Mouse (Mus musculus): Measurements from ENCODE around the gene Phactr1. TPM values are rescaled to one million over a fixed set of nuclear protein-coding genes. Genes with fewer than 3 reads are reported as not detected.

Gene Phactr1
- polyA plus RNA-seq, 1 experiment from 2014 or later = 58.4 TPM

DNA sequence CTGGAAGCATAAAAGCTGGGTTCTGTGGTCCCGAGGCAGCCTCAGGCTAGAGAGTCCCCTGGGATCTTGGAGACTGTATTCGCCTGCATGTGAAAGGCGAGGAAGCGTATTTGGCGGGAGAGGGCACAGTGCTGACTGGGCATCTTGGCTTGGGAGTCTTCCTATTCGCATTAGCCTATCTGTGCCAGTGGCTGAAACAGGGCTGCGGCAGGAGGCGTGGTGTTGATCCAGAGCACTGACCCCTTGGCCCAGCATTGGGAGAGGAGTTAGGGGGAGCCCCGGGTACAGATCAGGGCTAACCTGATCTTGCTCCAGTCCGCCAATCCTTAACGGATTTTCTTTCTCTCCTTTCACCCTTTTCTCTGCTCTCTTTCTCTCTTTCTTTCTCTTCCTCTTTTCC, 28.7 kb downstream of the Phactr1 start:
- Histone ChIP-seq H3K36me3 (ENCODE audit: control insufficient read depth, insufficient read depth, low read length) (no peaks in the 10 kb centered on the region), H3K4me3 (ENCODE audit: low read depth, low read length) (peak overlapping the region; percentile 75), H3K4me2 (ENCODE audit: low read depth, low read length) (peak overlapping the region; percentile 55), H3K9ac (replicated peaks; ENCODE audit: low read depth, low read length) (peak overlapping the region; percentile 93), H3K27ac (ENCODE audit: low read depth, low read length) (peak overlapping the region; percentile 91), H3K4me1 (ENCODE audit: control insufficient read depth, insufficient read depth, low read length) (peaks cover 18% of the 10 kb centered on the region), H3K9me3 (ENCODE audit: control insufficient read depth, low read length) (no peaks in the 10 kb centered on the region), H3K27me3 (ENCODE audit: control insufficient read depth, insufficient read depth, low read length) (no peaks in the 10 kb centered on the region)
- ATAC-seq (ENCODE audit: low read depth) = peak; percentile 66
- WGBS = 4% methylated on average over 11 of the region's 11 CpGs

- Histone ChIP-seq H3K4me3 (ENCODE audit: low read depth, low read length) (peak overlapping the region; percentile 75), H3K9ac (replicated peaks; ENCODE audit: low read depth, low read length) (peak overlapping the region; percentile 93), H3K27me3 (ENCODE audit: control insufficient read depth, insufficient read depth, low read length) (no peaks in the 10 kb centered on the region), H3K9me3 (ENCODE audit: control insufficient read depth, low read length) (no peaks in the 10 kb centered on the region), H3K4me1 (ENCODE audit: control insufficient read depth, insufficient read depth, low read length) (peaks cover 18% of the 10 kb centered on the region), H3K4me2 (ENCODE audit: low read depth, low read length) (peak overlapping the region; percentile 55), H3K36me3 (ENCODE audit: control insufficient read depth, insufficient read depth, low read length) (no peaks in the 10 kb centered on the region), H3K27ac (ENCODE audit: low read depth, low read length) (peak overlapping the region; percentile 91)
- WGBS = 1% methylated on average over 38 of the region's 39 CpGs
- peak; percentile 92 for ATAC-seq (ENCODE audit: low read depth)
These were observed 29.3 kb downstream of the Phactr1 start for GRCm38 (mm10) chr13:42709611-42710331.

DNA sequence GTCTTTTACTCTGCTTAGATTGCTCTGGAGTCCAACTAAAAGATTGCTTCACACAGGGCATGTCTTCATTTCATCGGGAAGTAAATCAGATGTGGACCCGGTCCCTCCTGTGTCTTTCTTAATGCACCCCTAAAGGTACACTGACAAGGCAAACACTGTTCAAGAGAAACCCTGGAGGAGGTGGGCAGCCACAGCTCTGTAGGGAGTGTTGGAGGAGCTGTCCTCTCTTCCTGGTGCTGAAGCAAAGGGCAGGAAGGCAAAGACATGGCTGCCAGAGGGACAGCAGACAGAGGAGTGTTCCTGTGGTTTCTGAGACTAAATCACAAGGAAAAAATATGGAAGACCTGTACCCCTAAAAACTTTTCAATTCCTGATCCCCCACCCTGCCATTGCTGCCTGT, 31.1 kb downstream of the Phactr1 start:
- no peaks in the 10 kb centered on the region for H3K27me3 ChIP-seq (ENCODE audit: control insufficient read depth, insufficient read depth, low read length)
- WGBS = 32% methylated on average over 2 of the region's 2 CpGs
- no peak for ATAC-seq (ENCODE audit: low read depth)
- H3K9ac ChIP-seq (replicated peaks; ENCODE audit: low read depth, low read length) = no peak overlapping the region
- no peaks in the 10 kb centered on the region for H3K9me3 ChIP-seq (ENCODE audit: control insufficient read depth, low read length)
- H3K27ac ChIP-seq (ENCODE audit: low read depth, low read length) = no peak overlapping the region
- H3K4me3 ChIP-seq (ENCODE audit: low read depth, low read length) = no peak overlapping the region
- no peaks in the 10 kb centered on the region for H3K36me3 ChIP-seq (ENCODE audit: control insufficient read depth, insufficient read depth, low read length)
- peaks cover 18% of the 10 kb centered on the region for H3K4me1 ChIP-seq (ENCODE audit: control insufficient read depth, insufficient read depth, low read length)
- peak overlapping the region; percentile 55 for H3K4me2 ChIP-seq (ENCODE audit: low read depth, low read length)

- peaks cover 11% of the 10 kb centered on the region for H3K4me1 ChIP-seq (ENCODE audit: control insufficient read depth, insufficient read depth, low read length)
- H3K27ac ChIP-seq (ENCODE audit: low read depth, low read length) = 0 out of 2 replicates have a peak overlapping the region, but pooled peaks have one; percentile 7
- ATAC-seq (ENCODE audit: low read depth) = peak; percentile 82
- no peak overlapping the region for H3K4me3 ChIP-seq (ENCODE audit: low read depth, low read length)
- H3K27me3 ChIP-seq (ENCODE audit: control insufficient read depth, insufficient read depth, low read length) = no peaks in the 10 kb centered on the region
- H3K4me2 ChIP-seq (ENCODE audit: low read depth, low read length) = no peak overlapping the region
- 7% methylated on average over 9 of the region's 9 CpGs for WGBS
- no peak overlapping the region for H3K9ac ChIP-seq (replicated peaks; ENCODE audit: low read depth, low read length)
- H3K9me3 ChIP-seq (ENCODE audit: control insufficient read depth, low read length) = no peaks in the 10 kb centered on the region
- H3K36me3 ChIP-seq (ENCODE audit: control insufficient read depth, insufficient read depth, low read length) = no peaks in the 10 kb centered on the region
These were observed 39.0 kb downstream of the Phactr1 start for GRCm38 (mm10) chr13:42719401-42719800.

DNA sequence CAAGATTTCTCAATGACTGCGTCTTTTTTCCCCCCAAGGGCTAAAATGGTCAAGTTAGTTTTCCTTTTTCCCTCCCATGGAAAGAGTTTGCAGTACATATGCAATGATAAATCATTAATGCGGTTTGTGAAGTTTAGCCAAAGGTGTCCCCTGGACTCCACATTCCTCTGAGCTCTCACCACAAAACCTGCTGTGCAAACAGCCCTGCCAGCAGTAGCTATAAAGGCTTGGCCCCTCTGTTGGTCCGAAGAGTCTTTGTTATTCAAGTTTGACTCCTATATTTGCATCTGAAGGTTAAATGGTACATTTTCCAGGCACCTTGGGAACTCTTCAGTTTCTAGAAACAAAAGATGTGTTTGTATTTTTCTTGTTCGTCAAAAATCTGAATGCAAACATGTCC, 39.7 kb downstream of the Phactr1 start:
- no peak for ATAC-seq (ENCODE audit: low read depth)
- WGBS = 16% methylated on average over 4 of the region's 4 CpGs
- H3K4me2 ChIP-seq (ENCODE audit: low read depth, low read length) = no peak overlapping the region
- H3K4me1 ChIP-seq (ENCODE audit: control insufficient read depth, insufficient read depth, low read length) = peaks cover 11% of the 10 kb centered on the region
- no peak overlapping the region for H3K4me3 ChIP-seq (ENCODE audit: low read depth, low read length)
- H3K9me3 ChIP-seq (ENCODE audit: control insufficient read depth, low read length) = no peaks in the 10 kb centered on the region
- H3K36me3 ChIP-seq (ENCODE audit: control insufficient read depth, insufficient read depth, low read length) = no peaks in the 10 kb centered on the region
- H3K27me3 ChIP-seq (ENCODE audit: control insufficient read depth, insufficient read depth, low read length) = no peaks in the 10 kb centered on the region
- H3K27ac ChIP-seq (ENCODE audit: low read depth, low read length) = no peak overlapping the region
- no peak overlapping the region for H3K9ac ChIP-seq (replicated peaks; ENCODE audit: low read depth, low read length)

- ATAC-seq (ENCODE audit: low read depth) = no peak
- Histone ChIP-seq H3K27me3 (ENCODE audit: control insufficient read depth, insufficient read depth, low read length) (no peaks in the 10 kb centered on the region), H3K4me1 (ENCODE audit: control insufficient read depth, insufficient read depth, low read length) (peaks cover 11% of the 10 kb centered on the region), H3K36me3 (ENCODE audit: control insufficient read depth, insufficient read depth, low read length) (no peaks in the 10 kb centered on the region), H3K9me3 (ENCODE audit: control insufficient read depth, low read length) (no peaks in the 10 kb centered on the region), H3K4me2 (ENCODE audit: low read depth, low read length) (no peak overlapping the region), H3K4me3 (ENCODE audit: low read depth, low read length) (no peak overlapping the region), H3K9ac (replicated peaks; ENCODE audit: low read depth, low read length) (no peak overlapping the region), H3K27ac (ENCODE audit: low read depth, low read length) (no peak overlapping the region)
- WGBS = 11% methylated on average over 1 of the region's 1 CpGs
These were observed 40.2 kb downstream of the Phactr1 start for GRCm38 (mm10) chr13:42720648-42721047.

DNA sequence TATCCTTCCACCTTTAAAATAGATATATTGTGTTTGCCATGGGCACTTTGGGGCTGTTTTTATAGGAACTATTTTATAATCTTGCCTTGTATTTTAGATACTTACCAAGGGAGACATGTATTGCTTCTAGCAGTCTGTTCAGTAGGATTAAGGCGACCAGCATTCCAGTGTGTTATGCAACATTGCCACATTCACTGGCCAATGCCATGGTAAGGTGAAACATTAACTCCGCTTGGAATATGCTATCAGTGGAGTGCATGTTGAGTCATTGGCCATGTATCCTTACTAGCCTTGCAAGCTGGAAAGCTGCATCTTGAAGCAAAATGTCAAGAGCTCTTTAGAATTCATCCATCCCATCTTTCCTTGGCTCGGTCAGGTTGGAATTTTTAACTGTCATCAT, 43.6 kb downstream of the Phactr1 start:
- peaks cover 10% of the 10 kb centered on the region for H3K4me1 ChIP-seq (ENCODE audit: control insufficient read depth, insufficient read depth, low read length)
- no peak overlapping the region for H3K4me3 ChIP-seq (ENCODE audit: low read depth, low read length)
- ATAC-seq (ENCODE audit: low read depth) = no peak
- no peak overlapping the region for H3K9ac ChIP-seq (replicated peaks; ENCODE audit: low read depth, low read length)
- 95% methylated on average over 3 of the region's 3 CpGs for WGBS
- H3K27ac ChIP-seq (ENCODE audit: low read depth, low read length) = no peak overlapping the region
- no peaks in the 10 kb centered on the region for H3K9me3 ChIP-seq (ENCODE audit: control insufficient read depth, low read length)
- no peak overlapping the region for H3K4me2 ChIP-seq (ENCODE audit: low read depth, low read length)
- no peaks in the 10 kb centered on the region for H3K36me3 ChIP-seq (ENCODE audit: control insufficient read depth, insufficient read depth, low read length)
- H3K27me3 ChIP-seq (ENCODE audit: control insufficient read depth, insufficient read depth, low read length) = no peaks in the 10 kb centered on the region

GRCm38 (mm10) chr13:42725709-42726231, 45.3 kb downstream of the Phactr1 start:
- Histone ChIP-seq H3K4me3 (ENCODE audit: low read depth, low read length) (no peak overlapping the region), H3K4me2 (ENCODE audit: low read depth, low read length) (no peak overlapping the region), H3K9me3 (ENCODE audit: control insufficient read depth, low read length) (no peaks in the 10 kb centered on the region), H3K4me1 (ENCODE audit: control insufficient read depth, insufficient read depth, low read length) (no peaks in the 10 kb centered on the region), H3K36me3 (ENCODE audit: control insufficient read depth, insufficient read depth, low read length) (no peaks in the 10 kb centered on the region), H3K9ac (replicated peaks; ENCODE audit: low read depth, low read length) (no peak overlapping the region), H3K27ac (ENCODE audit: low read depth, low read length) (no peak overlapping the region), H3K27me3 (ENCODE audit: control insufficient read depth, insufficient read depth, low read length) (no peaks in the 10 kb centered on the region)
- 55% methylated on average over 7 of the region's 7 CpGs for WGBS
- peak; percentile 58 for ATAC-seq (ENCODE audit: low read depth)

DNA sequence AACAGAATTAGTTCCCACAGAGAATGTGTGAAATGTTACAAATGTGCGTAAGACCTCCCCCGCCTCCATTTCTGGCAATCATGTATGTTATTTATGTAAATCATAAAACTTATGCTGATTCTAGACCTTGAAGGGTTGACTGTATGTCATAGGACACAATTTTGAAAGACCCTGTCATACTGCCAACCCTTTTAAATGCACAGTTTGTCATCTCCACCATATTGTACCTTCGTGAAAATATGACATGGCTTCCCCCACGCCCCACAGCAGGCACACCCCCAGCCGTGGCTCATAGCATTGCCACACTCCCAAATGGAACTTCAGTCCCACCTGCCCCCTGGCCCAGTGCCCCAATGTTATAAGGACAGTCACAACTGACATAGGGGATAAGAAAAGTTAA, 57.1 kb downstream of the Phactr1 start:
- H3K27me3 ChIP-seq (ENCODE audit: control insufficient read depth, insufficient read depth, low read length) = no peaks in the 10 kb centered on the region
- ATAC-seq (ENCODE audit: low read depth) = no peak
- H3K4me3 ChIP-seq (ENCODE audit: low read depth, low read length) = no peak overlapping the region
- no peak overlapping the region for H3K27ac ChIP-seq (ENCODE audit: low read depth, low read length)
- H3K9me3 ChIP-seq (ENCODE audit: control insufficient read depth, low read length) = no peaks in the 10 kb centered on the region
- WGBS = 78% methylated on average over 5 of the region's 5 CpGs
- H3K36me3 ChIP-seq (ENCODE audit: control insufficient read depth, insufficient read depth, low read length) = no peaks in the 10 kb centered on the region
- H3K4me1 ChIP-seq (ENCODE audit: control insufficient read depth, insufficient read depth, low read length) = no peaks in the 10 kb centered on the region
- H3K4me2 ChIP-seq (ENCODE audit: low read depth, low read length) = no peak overlapping the region
- no peak overlapping the region for H3K9ac ChIP-seq (replicated peaks; ENCODE audit: low read depth, low read length)

Data from neural tube, embryonic 14.5 days (tissue).